Mouse (Mus musculus) cerebellum, postnatal 14 days (tissue): ENCODE data around the gene Gh.

Experiments used
- DNase-seq, 2 experiments: peaks; one replicate each; pipeline ENCODE4 v3.0.0; 2021; ENCODE audit warnings: mixed read lengths in 2 of 2

The Gh gene

GRCm38 (mm10) chr11:106268326-106269059 is 33.2 kb downstream of the Gh start:
- DNase-seq: peak; percentile 88 to 93

GRCm38 (mm10) chr11:106267871-106268270 is 33.8 kb downstream of the Gh start:
- peak; percentile 63 to 74 for DNase-seq

GRCm38 (mm10) chr11:106267311-106267852 is 34.3 kb downstream of the Gh start:
- peak; percentile 91 to 95 for DNase-seq

- no peak for DNase-seq
These were observed 35.2 kb downstream of the Gh start for GRCm38 (mm10) chr11:106266431-106266830.

GRCm38 (mm10) chr11:106265570-106265969 is 36.1 kb downstream of the Gh start:
- DNase-seq: no peak

- peak in 1 of 2 experiments; percentile 20 for DNase-seq
These were observed 36.7 kb downstream of the Gh start for GRCm38 (mm10) chr11:106264988-106265387.

GRCm38 (mm10) chr11:106263963-106264362 is 37.7 kb downstream of the Gh start:
- DNase-seq: peak in 1 of 2 experiments; percentile 52

GRCm38 (mm10) chr11:106260826-106261450 is 40.7 kb downstream of the Gh start:
- no peak for DNase-seq

- peak; percentile 69 to 74 for DNase-seq
These were observed 44.9 kb downstream of the Gh start for GRCm38 (mm10) chr11:106256775-106257174.

GRCm38 (mm10) chr11:106255685-106256451 is 45.8 kb downstream of the Gh start, which contains the start of the genes Ftsj3 and Psmc5:
Gene Ftsj3 (minus strand): TSS chr11:106256079.
Gene Psmc5 (plus strand): TSS chr11:106256154.
- DNase-seq: peak; percentile 99

- DNase-seq: peak in 1 of 2 experiments; percentile 45
These were observed 46.5 kb downstream of the Gh start for GRCm38 (mm10) chr11:106255174-106255573.

- peak in 1 of 2 experiments; percentile 9 for DNase-seq
These were observed 46.9 kb downstream of the Gh start for GRCm38 (mm10) chr11:106254767-106255166.
